Mouse (Mus musculus): ENCODE data around the gene Gcm1.

Gcm1 gene

DNA sequence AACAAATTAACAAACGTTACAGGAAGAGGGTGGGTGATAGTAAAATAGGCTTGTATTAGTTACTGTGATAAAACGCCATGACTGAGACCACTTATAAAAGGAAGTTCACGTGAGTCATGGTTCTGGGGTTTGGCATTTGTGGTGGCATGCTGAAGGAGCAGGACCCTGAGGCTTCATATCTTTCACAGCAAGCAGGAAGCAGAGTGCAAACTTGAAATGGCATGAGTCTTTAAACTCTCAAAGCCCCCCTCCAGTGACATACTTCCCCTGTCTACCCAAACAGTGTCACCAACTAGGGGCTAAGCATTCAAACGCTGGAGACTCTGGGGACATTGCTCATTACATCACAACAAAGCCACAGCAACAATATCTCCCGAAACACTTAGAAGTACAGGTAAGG is 49.2 kb downstream of the Gcm1 start:
- DNase-seq (ENCODE audit: low spot score): peak; percentile 44

DNA sequence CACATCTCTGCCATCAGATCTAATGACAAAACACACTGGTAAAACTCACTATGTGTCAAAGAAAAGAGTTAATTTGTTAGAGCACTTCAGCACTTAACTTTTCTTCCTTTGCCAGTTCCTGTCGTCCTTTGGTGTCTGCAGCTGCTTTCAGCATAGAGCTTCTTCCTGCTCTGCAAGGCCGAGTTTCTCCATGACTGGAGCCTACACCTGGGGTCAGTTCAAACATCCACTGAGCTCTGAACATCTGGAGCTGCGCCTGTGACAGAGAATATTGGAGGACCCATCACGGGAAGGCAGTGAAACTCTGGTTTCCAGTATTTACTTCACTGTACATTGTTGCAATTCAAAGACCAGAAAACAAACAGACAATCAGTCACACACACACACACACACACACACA is 49.7 kb downstream of the Gcm1 start:
- peak; percentile 2 for DNase-seq (ENCODE audit: low spot score)

- DNase-seq (ENCODE audit: low spot score): no peak
Observed at GRCm38 (mm10) chr9:78103965-78104560, 52.3 kb downstream of the Gcm1 start.

DNA sequence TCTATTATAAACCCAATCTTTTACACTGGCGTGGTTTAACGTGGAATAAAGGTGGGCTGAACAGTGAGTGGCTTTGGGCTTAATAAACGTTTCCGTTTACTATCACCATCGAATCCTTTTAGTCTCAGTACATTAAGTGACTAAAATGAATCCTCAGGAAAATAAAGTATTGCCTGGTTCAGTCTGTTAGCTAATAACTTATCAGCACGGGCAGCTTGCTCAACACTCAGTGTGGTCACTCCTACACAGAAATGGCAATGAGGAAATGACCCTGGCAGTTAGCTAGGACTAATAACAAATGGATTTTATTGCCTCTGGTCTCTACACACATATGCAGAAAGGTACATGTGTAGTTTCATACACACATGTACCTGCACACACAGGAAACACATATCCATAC is 53.2 kb downstream of the Gcm1 start:
- no peak for DNase-seq (ENCODE audit: low spot score)

DNA sequence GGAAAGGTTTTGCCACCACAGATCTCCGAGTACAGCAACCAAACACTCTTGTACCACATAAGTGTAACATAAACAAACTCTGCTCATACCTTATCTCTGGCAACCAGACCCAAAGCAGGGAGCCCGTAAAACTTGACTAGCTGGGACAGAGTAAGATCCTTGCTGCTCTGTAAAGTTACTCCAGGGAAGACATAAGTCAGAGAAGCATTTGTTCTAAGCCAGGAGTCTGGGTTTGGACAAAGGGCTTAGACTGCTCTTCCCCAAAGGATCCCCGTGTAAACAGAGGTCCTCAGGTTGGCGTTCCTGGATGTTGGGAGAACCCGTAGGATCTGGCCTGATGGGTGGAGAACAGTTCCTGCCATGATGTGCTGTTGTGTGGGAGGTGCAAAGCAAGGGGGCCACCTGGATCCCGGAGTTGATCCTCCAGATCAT is 53.8 kb downstream of the Gcm1 start:
- DNase-seq (ENCODE audit: low spot score): no peak

GRCm38 (mm10) chr9:78106821-78107220 is 55.1 kb downstream of the Gcm1 start:
- no peak for DNase-seq (ENCODE audit: low spot score)

- peak; percentile 23 for DNase-seq (ENCODE audit: low spot score)
Observed at GRCm38 (mm10) chr9:78107582-78107911, 55.8 kb downstream of the Gcm1 start.

DNA sequence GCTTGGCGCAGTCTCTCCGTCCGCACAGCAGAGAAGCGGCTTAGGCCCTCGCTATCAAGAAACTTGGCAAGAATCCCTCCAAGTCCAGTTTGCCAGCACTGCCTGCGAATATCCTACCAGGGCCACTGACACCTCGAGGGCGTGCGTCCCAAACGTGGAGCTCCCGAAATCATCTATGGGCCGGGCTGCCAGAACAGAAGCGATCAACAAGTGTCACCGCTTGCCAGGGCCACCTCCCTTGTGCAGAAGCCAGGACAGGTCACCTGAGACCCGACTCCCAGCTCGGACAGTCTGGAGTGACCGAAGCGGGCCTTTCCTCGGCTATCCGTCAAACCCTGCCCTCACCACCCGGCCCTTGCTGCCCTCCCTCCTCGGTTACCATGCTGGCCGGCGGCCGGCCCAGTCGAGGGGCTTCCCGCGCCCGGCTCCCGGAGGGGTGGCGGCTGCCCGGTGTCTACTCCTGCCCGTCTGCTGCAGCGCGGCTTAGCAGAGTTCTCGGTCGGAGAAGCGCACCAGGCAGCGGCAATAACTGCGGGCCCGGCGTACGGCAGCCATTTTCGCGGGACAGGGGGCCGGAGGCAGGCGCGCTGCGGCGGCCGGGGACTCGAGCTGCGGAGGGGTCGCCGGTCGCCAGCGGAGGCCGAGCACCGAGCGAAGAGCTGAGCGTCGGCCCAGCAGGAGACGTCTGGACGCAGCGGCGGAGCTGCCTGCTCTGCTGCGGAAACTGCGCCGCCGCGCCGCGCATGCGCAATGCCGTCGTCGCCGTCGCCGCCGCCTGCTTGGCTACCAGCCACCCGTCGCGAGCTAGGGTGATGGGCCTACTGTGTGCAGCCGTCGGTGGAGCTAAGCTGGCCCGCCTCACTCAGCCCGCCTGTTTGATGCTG is 56.4 kb downstream of the Gcm1 start:
- peak; percentile 82 for DNase-seq (ENCODE audit: low spot score)

- DNase-seq (ENCODE audit: low spot score): peak; percentile 92
Observed at GRCm38 (mm10) chr9:78108796-78109239, 57.1 kb downstream of the Gcm1 start, which contains the start of the genes Fbxo9 and Ick. Gene Fbxo9, minus strand, starts transcription at chr9:78109065. Gene Ick, plus strand, starts transcription at chr9:78109192.

GRCm38 (mm10) chr9:78109656-78110055 is 57.9 kb downstream of the Gcm1 start:
- DNase-seq (ENCODE audit: low spot score): peak; percentile 3

DNA sequence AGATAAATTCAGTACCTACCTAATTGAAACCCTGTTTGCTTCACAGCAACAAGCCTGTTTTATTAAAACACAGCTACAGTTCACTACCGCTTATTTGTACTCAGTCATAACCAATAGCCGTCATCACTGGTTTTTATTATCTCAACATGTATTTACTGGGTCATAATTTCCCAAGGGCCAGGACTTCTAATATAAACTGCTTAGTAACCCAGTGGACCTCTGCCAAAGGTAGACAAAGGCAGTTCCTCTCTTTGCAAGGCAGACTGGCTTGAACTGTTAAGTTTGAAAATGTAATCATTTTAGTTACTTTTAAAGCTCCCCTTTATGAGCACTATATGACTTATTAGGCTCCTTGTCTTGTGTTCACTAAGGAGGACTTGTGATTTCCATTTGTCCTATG is 59.7 kb downstream of the Gcm1 start:
- no peak for DNase-seq (ENCODE audit: low spot score)

DNA sequence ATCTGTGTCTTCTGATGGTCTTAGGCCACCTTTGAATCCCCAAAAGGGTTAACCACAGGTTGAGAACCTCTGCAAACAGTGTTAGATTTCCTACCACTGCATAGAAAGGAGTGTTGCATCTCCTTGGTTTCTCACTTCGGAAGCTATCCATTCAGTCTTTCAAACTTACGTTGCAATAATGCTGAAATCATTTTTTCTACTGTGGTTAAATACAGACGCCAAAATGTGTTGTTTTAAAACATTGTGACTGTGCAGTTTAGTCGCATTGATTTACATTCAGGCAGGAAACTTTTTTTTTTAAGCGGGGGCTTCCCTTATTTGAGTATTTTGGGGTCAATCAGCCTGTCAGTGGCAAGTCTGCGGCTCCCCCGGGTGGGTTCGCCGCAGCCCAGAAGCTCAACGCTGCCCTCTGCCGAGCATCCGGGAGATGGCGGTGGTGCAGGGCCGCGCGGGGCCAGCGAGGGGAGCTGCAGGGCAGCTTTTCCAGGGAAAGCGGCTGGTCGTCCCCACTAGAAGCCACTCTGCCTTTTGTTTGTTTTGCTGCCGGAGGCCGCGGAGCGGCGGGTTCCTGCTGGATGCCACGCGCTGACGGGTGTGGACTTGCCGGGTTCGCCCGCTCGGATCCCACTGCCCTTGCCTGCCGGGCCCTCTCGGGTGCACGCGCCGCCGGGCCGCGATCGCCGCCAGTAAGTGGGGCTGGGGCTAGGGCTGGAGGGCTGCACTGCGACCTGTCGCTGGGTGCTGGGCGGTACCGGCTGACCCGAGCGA is 61.2 kb downstream of the Gcm1 start:
- peak; percentile 88 for DNase-seq (ENCODE audit: low spot score)

GRCm38 (mm10) chr9:78113538-78113885 is 61.8 kb downstream of the Gcm1 start:
- no peak for DNase-seq (ENCODE audit: low spot score)

Measured in T-cell, adult 2 months (primary cell).